Mouse (Mus musculus) cerebellum, adult 9-10 months (tissue): ENCODE results near the gene Tas2r143.

ENCODE experiments used
- DNase-seq: peaks from one replicate; pipeline ENCODE4 v3.0.0; 2022

Gene Tas2r143

GRCm38 (mm10) chr6:42398998-42399397 lies 1.0 kb upstream of the Tas2r143 start:
- no peak for DNase-seq

DNA sequence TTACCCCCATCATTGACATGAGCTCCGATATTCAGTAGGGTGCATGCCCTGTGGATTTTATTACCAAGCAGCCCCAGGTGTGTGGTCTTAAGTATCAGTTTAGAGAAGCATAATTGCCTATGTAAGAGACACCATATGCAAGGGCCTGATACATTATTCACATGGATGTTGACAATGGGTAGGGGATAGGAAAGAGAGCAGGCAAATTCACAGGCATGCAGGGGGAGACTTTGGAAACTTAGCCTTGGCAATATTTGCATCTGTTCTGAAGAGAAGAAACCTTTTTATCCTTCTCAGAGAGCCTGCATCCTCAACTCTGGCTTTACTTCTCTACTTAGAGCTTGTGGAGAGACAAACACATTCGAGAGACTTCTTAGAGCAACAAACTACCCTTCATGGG lies 5.1 kb downstream of the Tas2r143 start, which contains the start of gene Tas2r135:
Gene Tas2r135, plus strand, starts transcription at position 301 of the 400 bp plus-strand sequence.
- DNase-seq, result no peak

DNA sequence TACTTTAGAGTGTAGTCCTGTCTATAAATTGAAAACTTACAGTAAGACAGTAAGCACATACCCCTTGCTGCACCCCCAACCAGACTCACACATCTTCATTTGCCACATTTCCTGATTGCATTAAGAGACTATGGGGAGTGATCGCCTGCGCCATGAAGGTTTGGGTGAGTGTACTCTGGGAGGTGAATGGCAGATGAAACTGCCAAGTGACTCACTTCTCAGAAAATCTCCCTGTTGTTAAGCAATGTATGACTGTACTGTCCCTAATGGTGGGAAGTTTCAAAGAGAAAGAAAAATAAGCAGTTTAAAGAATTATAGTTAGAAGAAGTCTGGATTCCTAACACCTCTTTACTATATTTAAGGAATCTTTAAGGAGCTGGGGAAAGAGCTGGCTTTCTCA lies 19.4 kb downstream of the Tas2r143 start:
- no peak for DNase-seq

DNA sequence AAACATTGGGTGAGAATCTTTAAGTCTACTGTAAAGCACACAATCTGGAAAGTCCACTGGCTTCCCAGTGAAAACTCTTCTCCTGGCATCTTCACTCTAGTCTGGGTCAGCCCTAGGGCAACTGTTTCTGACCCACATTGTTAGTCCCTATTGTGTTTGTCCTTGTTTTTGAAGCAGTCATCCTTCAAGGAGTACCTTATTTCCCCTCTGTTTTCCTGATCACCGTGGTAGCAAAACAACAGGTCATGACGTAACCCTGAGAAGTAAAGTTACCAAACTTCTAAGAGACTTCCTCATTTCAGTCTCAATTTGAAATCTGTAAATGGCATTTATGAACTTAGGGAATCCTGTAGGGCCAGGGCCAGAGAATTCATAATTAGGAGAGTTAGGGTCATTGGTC lies 21.4 kb downstream of the Tas2r143 start:
- DNase-seq, result no peak

GRCm38 (mm10) chr6:42424472-42424871 lies 24.4 kb downstream of the Tas2r143 start:
- no peak for DNase-seq

GRCm38 (mm10) chr6:42426337-42426736 lies 26.3 kb downstream of the Tas2r143 start:
- no peak for DNase-seq

DNA sequence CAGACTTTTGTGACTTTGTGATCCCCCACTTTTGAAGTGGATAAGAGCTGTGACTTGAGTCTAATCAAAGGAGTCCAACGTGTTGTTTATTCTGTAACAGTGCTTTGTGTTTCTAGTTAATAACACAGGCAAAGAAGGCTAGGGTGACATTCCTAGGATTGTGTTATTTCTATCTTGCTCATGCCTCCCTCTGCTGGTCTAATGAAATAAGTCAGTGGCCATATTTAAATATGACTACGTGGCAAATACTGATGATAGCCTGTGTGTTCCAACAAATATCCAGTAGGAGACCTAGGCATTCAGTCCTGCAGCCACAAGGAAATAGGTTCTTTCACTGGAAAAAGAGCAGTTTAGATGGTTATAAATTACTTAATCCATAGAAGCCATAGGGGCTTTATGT lies 33.5 kb downstream of the Tas2r143 start:
- DNase-seq, result no peak

GRCm38 (mm10) chr6:42434446-42434845 lies 34.4 kb downstream of the Tas2r143 start, which contains the start of gene Tas2r126:
Gene Tas2r126, plus strand, starts transcription at chr6:42434535.
- DNase-seq, result no peak

DNA sequence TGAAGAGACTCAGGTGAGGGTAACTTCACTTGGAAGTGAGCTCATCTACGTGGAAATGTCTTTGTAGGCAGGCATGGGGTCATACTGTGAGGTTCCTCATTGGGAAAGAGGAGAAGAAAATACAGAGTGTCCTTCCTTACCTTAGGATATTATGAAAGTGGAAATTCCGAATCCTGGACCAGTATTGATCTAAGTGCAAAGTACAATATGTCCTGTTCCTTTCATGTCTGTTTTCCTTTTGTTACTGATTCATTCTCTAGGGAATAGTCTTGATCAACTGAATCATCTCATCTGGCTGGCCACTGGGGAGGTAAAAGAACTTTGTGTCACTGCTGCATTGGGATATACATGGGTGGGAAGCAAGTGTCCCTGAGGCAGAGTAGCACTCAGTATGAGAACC lies 35.5 kb downstream of the Tas2r143 start:
- DNase-seq, result no peak

DNA sequence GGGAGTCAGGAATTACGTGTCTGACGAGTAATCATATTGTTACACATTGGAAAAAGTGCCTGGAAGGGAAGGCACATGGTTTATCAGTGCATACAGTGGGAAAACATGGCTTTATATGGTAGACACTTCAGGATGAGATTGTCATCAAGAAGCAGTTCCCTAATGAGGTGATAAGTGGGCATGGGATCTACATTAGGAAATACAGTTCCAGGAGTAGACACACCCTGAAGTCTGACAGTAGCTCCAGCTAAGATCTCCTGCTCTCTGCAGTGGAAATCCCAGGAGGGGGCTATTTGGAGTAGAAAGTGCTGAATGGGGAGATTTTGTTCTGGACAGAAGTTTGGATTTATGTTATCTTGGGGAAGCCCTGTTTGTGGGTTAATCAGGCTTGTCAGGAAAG lies 41.4 kb downstream of the Tas2r143 start:
- no peak for DNase-seq

DNA sequence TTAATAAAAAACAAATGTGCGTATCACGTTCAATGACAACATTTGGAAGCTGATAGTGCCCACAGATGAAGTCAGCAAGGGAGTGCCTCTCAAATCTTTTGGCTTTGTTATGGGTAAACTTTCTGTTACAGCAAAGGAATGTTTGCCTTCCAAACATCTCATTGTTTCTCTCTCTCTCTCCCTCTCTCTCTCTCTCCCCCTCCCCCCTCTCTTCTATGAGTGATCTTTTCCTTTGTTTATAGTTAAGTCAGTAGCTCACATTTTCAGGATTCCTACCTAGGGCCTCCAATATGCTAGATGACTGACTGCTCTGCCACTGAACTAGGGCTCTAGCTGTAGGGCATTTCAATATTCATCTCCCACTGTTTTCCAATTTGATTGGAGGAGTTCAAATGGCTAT lies 44.5 kb downstream of the Tas2r143 start:
- no peak for DNase-seq

DNA sequence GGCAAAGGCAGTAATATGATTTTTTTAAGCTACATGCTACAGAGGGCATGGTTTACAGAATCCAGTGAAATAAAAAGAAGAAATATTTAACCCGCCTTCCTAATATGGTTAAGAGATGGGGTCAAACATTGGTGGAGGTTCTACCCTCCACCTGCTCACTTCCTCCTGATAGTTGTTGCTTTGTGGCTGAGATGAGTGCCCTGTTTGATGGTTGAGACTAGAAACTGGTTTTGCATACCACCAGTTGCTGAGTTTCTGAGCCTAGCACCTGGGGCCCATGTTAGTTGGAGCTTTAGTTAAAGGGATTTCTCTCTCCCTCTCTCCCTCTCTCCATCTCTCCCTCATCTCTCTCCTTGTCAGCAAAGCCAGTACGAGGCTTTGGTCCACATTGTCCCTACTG lies 47.3 kb downstream of the Tas2r143 start:
- no peak for DNase-seq
